Mouse (Mus musculus) forebrain, embryonic 16.5 days (tissue): Measurements from ENCODE around the gene Nup214. TPM values are rescaled to one million over a fixed set of nuclear protein-coding genes. Genes with fewer than 3 reads are reported as not detected.

ENCODE experiments used
- ATAC-seq: fragments of 200-750 bp; cut with Nextera tagmentation; 2 replicates; pipeline ENCODE4 v1.8.0; 2017; ENCODE audit warnings: mild to moderate bottlenecking, moderate library complexity
- H3K27ac ChIP-seq: fragments of 300-500 bp; sonication (generic); 2 replicates; pipeline ENCODE4 v1.5.1; 2014; ENCODE audit warnings: low read length, control low read depth
- H3K27me3 ChIP-seq: fragments of 300-500 bp; sonication (generic); replicated peaks from 2 replicates; pipeline ENCODE4 v1.6.1; 2014; ENCODE audit warnings: low read length; ENCODE audit not compliant: control insufficient read depth, insufficient read depth
- H3K36me3 ChIP-seq: fragments of 300-500 bp; sonication (generic); 2 replicates; pipeline ENCODE4 v1.6.1; 2014; ENCODE audit not compliant: control insufficient read depth, insufficient read depth
- H3K4me1 ChIP-seq: fragments of 300-500 bp; sonication (generic); replicated peaks from 2 replicates; pipeline ENCODE4 v1.6.1; 2014; ENCODE audit warnings: low read length; ENCODE audit not compliant: control insufficient read depth, insufficient read depth
- H3K4me2 ChIP-seq: fragments of 300-500 bp; sonication (generic); 2 replicates; pipeline ENCODE4 v1.6.1; 2014; ENCODE audit warnings: mild to moderate bottlenecking, low read length, control low read depth
- H3K4me3 ChIP-seq: fragments of 300-500 bp; sonication (generic); replicated peaks from 2 replicates; pipeline ENCODE4 v1.5.1; 2014; ENCODE audit warnings: mild to moderate bottlenecking, low read length, control low read depth
- H3K9ac ChIP-seq: fragments of 300-500 bp; sonication (generic); replicated peaks from 2 replicates; pipeline ENCODE4 v1.6.1; 2014; ENCODE audit warnings: low read depth, low read length, control low read depth
- H3K9me3 ChIP-seq: fragments of 300-500 bp; sonication (generic); 2 replicates; pipeline ENCODE4 v1.6.1; 2016; ENCODE audit warnings: low read length; ENCODE audit not compliant: control insufficient read depth
- WGBS: fragments of 180-500 bp; shearing (Covaris S2); extraction: QIAGEN DNeasy Blood & Tissue Kit; methylation state at CpG from one replicate; pipeline ENCODE4 v1.1.7; 2014; 5-methylcytosine and 5-hydroxymethylcytosine counted together
- polyA plus RNA-seq: library from polyadenylated mRNA; unstranded; fragments of >200 nt; fragmentation: Nextera tagmentation; extraction: Ambion mirVana; gene quantifications from 2 replicates; pipeline ENCODE4 v1.2.1, GENCODE M21; 2015

Gene Nup214
- polyA plus RNA-seq, 1 experiment from 2014 or later: 69.2 TPM

- no peaks in the 10 kb centered on the region for H3K27me3 ChIP-seq
- H3K4me3 ChIP-seq: no peak overlapping the region
- H3K27ac ChIP-seq: no peak overlapping the region
- ATAC-seq: no peak
- H3K9me3 ChIP-seq: no peaks in the 10 kb centered on the region
- H3K4me1 ChIP-seq: no peaks in the 10 kb centered on the region
- no peaks in the 10 kb centered on the region for H3K36me3 ChIP-seq
- no peak overlapping the region for H3K4me2 ChIP-seq
- WGBS: 82% methylated on average over 6 of the region's 6 CpGs
- H3K9ac ChIP-seq: no peak overlapping the region
These were observed 85.4 kb downstream of the Nup214 start for GRCm38 (mm10) chr2:32059613-32060012.

GRCm38 (mm10) chr2:32060228-32060805 is 86.1 kb downstream of the Nup214 start:
- no peak for ATAC-seq
- Histone ChIP-seq H3K4me1 (no peaks in the 10 kb centered on the region), H3K27ac (no peak overlapping the region), H3K4me2 (no peak overlapping the region), H3K36me3 (no peaks in the 10 kb centered on the region), H3K4me3 (no peak overlapping the region), H3K27me3 (no peaks in the 10 kb centered on the region), H3K9me3 (no peaks in the 10 kb centered on the region), H3K9ac (no peak overlapping the region)
- 74% methylated on average over 6 of the region's 6 CpGs for WGBS

- Histone ChIP-seq H3K4me3 (no peak overlapping the region), H3K27ac (no peak overlapping the region), H3K4me1 (no peaks in the 10 kb centered on the region), H3K9me3 (no peaks in the 10 kb centered on the region), H3K27me3 (no peaks in the 10 kb centered on the region), H3K4me2 (no peak overlapping the region), H3K36me3 (no peaks in the 10 kb centered on the region), H3K9ac (no peak overlapping the region)
- 63% methylated on average over 2 of the region's 2 CpGs for WGBS
- ATAC-seq: no peak
These were observed 87.0 kb downstream of the Nup214 start for GRCm38 (mm10) chr2:32061189-32061588.

GRCm38 (mm10) chr2:32061722-32062505 is 87.7 kb downstream of the Nup214 start:
- Histone ChIP-seq H3K4me2 (no peak overlapping the region), H3K9me3 (no peaks in the 10 kb centered on the region), H3K36me3 (no peaks in the 10 kb centered on the region), H3K27me3 (no peaks in the 10 kb centered on the region), H3K9ac (no peak overlapping the region), H3K4me3 (no peak overlapping the region), H3K4me1 (no peaks in the 10 kb centered on the region), H3K27ac (no peak overlapping the region)
- WGBS: 81% methylated on average over 12 of the region's 12 CpGs
- no peak for ATAC-seq

GRCm38 (mm10) chr2:32062626-32063410 is 88.6 kb downstream of the Nup214 start:
- ATAC-seq: no peak

GRCm38 (mm10) chr2:32063451-32064151 is 89.4 kb downstream of the Nup214 start:
- Histone ChIP-seq H3K27me3 (no peaks in the 10 kb centered on the region), H3K27ac (no peak overlapping the region), H3K4me1 (no peaks in the 10 kb centered on the region), H3K4me2 (no peak overlapping the region), H3K4me3 (no peak overlapping the region), H3K9ac (no peak overlapping the region), H3K36me3 (no peaks in the 10 kb centered on the region), H3K9me3 (no peaks in the 10 kb centered on the region)
- 87% methylated on average over 7 of the region's 7 CpGs for WGBS
- no peak for ATAC-seq

More at GRCm38 (mm10) chr2:32062626-32063410, 88.6 kb downstream of the Nup214 start:
- Histone ChIP-seq H3K9me3 (no peaks in the 10 kb centered on the region), H3K9ac (no peak overlapping the region), H3K27me3 (no peaks in the 10 kb centered on the region), H3K36me3 (no peaks in the 10 kb centered on the region), H3K4me3 (no peak overlapping the region), H3K4me1 (no peaks in the 10 kb centered on the region), H3K27ac (no peak overlapping the region), H3K4me2 (no peak overlapping the region)
- 88% methylated on average over 15 of the region's 15 CpGs for WGBS

GRCm38 (mm10) chr2:32064913-32065312 is 90.7 kb downstream of the Nup214 start:
- no peak for ATAC-seq
- no peaks in the 10 kb centered on the region for H3K36me3 ChIP-seq
- no peaks in the 10 kb centered on the region for H3K4me1 ChIP-seq
- 0 out of 2 replicates have a peak overlapping the region, but pooled peaks have one; percentile 3 for H3K9ac ChIP-seq
- no peaks in the 10 kb centered on the region for H3K9me3 ChIP-seq
- no peak overlapping the region for H3K4me2 ChIP-seq
- no peak overlapping the region for H3K27ac ChIP-seq
- H3K4me3 ChIP-seq: no peak overlapping the region
- WGBS: 70% methylated on average over 13 of the region's 13 CpGs
- H3K27me3 ChIP-seq: no peaks in the 10 kb centered on the region

GRCm38 (mm10) chr2:32065371-32065791 is 91.1 kb downstream of the Nup214 start:
- Histone ChIP-seq H3K9ac (no peak overlapping the region), H3K27me3 (no peaks in the 10 kb centered on the region), H3K4me1 (no peaks in the 10 kb centered on the region), H3K27ac (no peak overlapping the region), H3K4me3 (no peak overlapping the region), H3K36me3 (no peaks in the 10 kb centered on the region), H3K9me3 (no peaks in the 10 kb centered on the region), H3K4me2 (no peak overlapping the region)
- ATAC-seq: no peak
- WGBS: 89% methylated on average over 5 of the region's 5 CpGs

GRCm38 (mm10) chr2:32066005-32066404 is 91.8 kb downstream of the Nup214 start:
- H3K9me3 ChIP-seq: no peaks in the 10 kb centered on the region
- H3K27me3 ChIP-seq: no peaks in the 10 kb centered on the region
- no peak overlapping the region for H3K4me3 ChIP-seq
- no peaks in the 10 kb centered on the region for H3K36me3 ChIP-seq
- H3K27ac ChIP-seq: no peak overlapping the region
- no peak for ATAC-seq
- H3K4me1 ChIP-seq: no peaks in the 10 kb centered on the region
- no peak overlapping the region for H3K4me2 ChIP-seq
- no peak overlapping the region for H3K9ac ChIP-seq
- WGBS: 83% methylated on average over 4 of the region's 4 CpGs
